Mouse (Mus musculus): ENCODE results near the gene Vmn1r87.

- TF ChIP-seq POLR2A (IDR thresholded peaks at IDR 0.05; ENCODE audit: low read depth, low read length), result no peak
- TF ChIP-seq CTCF (IDR thresholded peaks at IDR 0.05; ENCODE audit: extremely low read depth, insufficient read length, insufficient replicate concordance, low read depth, low read length), result no peak
Measured at GRCm38 (mm10) chr7:13095073-13095472, 44.9 kb downstream of the Vmn1r87 start, which contains the start of gene Vmn1r85.

All from small intestine, adult 2 months (tissue).